In the genomic region with DNA sequence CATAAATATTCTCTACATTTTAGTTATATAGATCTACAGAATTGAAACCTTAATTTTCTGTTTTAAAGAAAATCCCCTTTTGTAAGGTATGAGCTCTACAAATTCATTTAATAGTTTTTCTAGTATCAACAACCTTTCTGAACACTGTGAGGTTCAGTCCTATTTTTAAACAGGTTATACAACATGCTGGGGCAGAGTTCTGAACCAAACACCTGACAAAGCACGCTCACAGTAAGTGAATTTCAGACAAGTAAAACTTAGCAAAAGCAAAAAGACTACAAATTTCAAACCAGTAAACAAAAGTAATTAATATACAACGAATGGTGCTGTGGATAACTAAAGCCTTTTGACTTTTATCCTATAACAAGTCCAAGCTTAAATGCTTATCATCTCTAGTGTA, we compare ENCODE assay signal across 19 mouse cellular contexts.
"Had no signal": no experiment of that assay in that cellular context is flagged by ENCODE, and none has a peak within 500 bp of the region (broad histone marks: within the 10 kb centered on the region; RNA-seq: fewer than 3 reads in every experiment).

No protein-coding gene starts in this region.

- H3K9me3 ChIP-seq: kidney, embryonic 15.5 days; liver, embryonic 13.5 days; midbrain, embryonic 12.5 days; midbrain, embryonic 15.5 days; neural tube, embryonic 12.5 days; neural tube, embryonic 15.5 days had no signal

- H3K36me3 ChIP-seq: kidney, embryonic 15.5 days; liver, embryonic 13.5 days; midbrain, embryonic 15.5 days; neural tube, embryonic 12.5 days; neural tube, embryonic 15.5 days had no signal

- H3K4me1 ChIP-seq: kidney, embryonic 15.5 days; liver, embryonic 13.5 days; midbrain, embryonic 12.5 days; midbrain, embryonic 15.5 days; neural tube, embryonic 12.5 days; neural tube, embryonic 15.5 days had no signal

- ATAC-seq: inflammation-experienced regulatory T-cells, adult 6 months; intestine, embryonic 16.5 days; liver, postnatal 0 days; lung, postnatal 0 days; midbrain, embryonic 15.5 days had no signal

- H3K27me3 ChIP-seq: kidney, embryonic 15.5 days; liver, embryonic 13.5 days; midbrain, embryonic 12.5 days; midbrain, embryonic 15.5 days; neural tube, embryonic 12.5 days; neural tube, embryonic 15.5 days had no signal

- DNase-seq: kidney, postnatal 10 days; layer of hippocampus, postnatal 36 days; liver, embryonic 13.5 days; liver, postnatal 0 days; lung, embryonic 14.5 days; right cerebral cortex, adult 18-20 months; right cerebral cortex, postnatal 25 days; thymus, adult 18-20 months; thymus, postnatal 36 days had no signal

- H3K4me3 ChIP-seq: kidney, embryonic 15.5 days; left cerebral cortex, adult 2 months; liver, embryonic 13.5 days; midbrain, embryonic 12.5 days; midbrain, embryonic 15.5 days; neural tube, embryonic 12.5 days; neural tube, embryonic 15.5 days had no signal

- H3K4me2 ChIP-seq: kidney, embryonic 15.5 days; liver, embryonic 13.5 days; lung, embryonic 14.5 days; midbrain, embryonic 12.5 days; midbrain, embryonic 15.5 days; neural tube, embryonic 12.5 days; neural tube, embryonic 15.5 days had no signal

- H3K9ac ChIP-seq: kidney, embryonic 15.5 days; liver, embryonic 13.5 days; liver, postnatal 0 days; lung, embryonic 14.5 days; midbrain, embryonic 12.5 days; midbrain, embryonic 15.5 days; neural tube, embryonic 12.5 days; neural tube, embryonic 15.5 days had no signal

- H3K27ac ChIP-seq: kidney, embryonic 15.5 days; left cerebral cortex, adult 2 months; liver, embryonic 13.5 days; macrophage; midbrain, embryonic 12.5 days; midbrain, embryonic 15.5 days; neural tube, embryonic 12.5 days; neural tube, embryonic 15.5 days had no signal
